Mouse (Mus musculus): ENCODE data around the gene Gm49342. TPM values are rescaled to one million over a fixed set of nuclear protein-coding genes. Genes with fewer than 3 reads are reported as not detected.
A peak's percentile ranks its signal among the peaks of the same experiment; 100 is the strongest.
"Not testable (repeated sequence)": the region's sequence is repeated elsewhere in the genome, so short reads cannot be mapped to it uniquely, and the experiment has no call there.

Gm49342 gene
- polyA plus RNA-seq, 1 experiment from 2014 or later: not detected

DNA sequence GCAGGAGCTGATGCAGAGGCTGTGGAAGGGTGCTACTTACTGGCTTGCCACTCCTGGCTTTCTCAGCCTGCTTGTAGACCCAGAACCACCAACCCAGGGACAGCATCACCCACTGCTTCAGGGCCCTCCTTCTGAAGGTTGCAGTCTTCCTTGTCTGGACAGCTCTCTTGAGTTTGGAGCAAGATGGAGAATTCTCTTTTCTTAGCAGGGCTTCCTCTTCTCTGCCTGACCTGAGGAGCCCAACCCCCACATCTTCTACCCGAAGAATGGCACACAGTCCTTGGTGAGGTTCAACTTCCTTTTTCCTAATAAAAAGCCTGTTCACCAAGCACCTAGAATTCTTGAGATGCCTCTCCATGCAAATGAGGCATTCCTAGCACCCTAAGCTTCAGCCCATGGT, 26.5 kb downstream of the Gm49342 start:
- Histone ChIP-seq H3K27me3 (replicated peaks) (no peaks in the 10 kb centered on the region), H3K36me3 (no peaks in the 10 kb centered on the region), H3K9ac (no peak overlapping the region), H3K4me2 (replicated peaks) (no peak overlapping the region), H3K4me3 (no peak overlapping the region), H3K27ac (no peak overlapping the region), H3K4me1 (peaks cover 6% of the 10 kb centered on the region; the same call in 1 of the 2 replicates), H3K9me3 (no peaks in the 10 kb centered on the region)
- WGBS: 64% methylated on average over 1 of the region's 1 CpGs
- ATAC-seq (ENCODE audit: low FRiP score, low read depth): no peak

DNA sequence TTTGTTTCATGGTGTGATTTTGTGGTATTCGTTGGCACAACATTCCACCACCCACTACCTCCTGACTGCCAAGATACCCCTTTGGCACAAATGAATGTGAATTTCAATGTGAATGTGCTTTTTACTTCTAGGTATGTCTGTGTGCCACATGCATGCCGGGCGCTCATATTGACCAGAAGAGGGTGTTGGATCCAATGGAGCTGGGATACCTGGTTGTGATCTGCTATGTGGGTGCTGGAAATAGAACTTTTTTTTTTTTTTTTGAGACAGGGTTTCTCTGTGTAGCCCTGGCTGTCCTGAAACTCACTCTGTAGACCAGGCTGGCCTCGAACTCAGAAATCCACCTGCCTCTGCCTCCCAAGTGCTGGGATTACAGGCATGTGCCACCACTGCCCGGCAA, 28.7 kb downstream of the Gm49342 start:
- H3K4me1 ChIP-seq: peaks cover 12% of the 10 kb centered on the region
- not testable (repeated sequence) for H3K4me3 ChIP-seq; H3K9me3 ChIP-seq; H3K4me2 ChIP-seq (replicated peaks); H3K27me3 ChIP-seq (replicated peaks); H3K36me3 ChIP-seq; H3K27ac ChIP-seq; ATAC-seq (ENCODE audit: low FRiP score, low read depth); H3K9ac ChIP-seq
- WGBS: 94% methylated on average over 5 of the region's 5 CpGs

- H3K27me3 ChIP-seq (replicated peaks): no peaks in the 10 kb centered on the region
- 42% methylated on average over 4 of the region's 4 CpGs for whole genome bisulfite sequencing
- ATAC-seq (ENCODE audit: low FRiP score, low read depth): no peak
Observed at GRCm38 (mm10) chr14:50973700-50974099, 29.4 kb downstream of the Gm49342 start.

GRCm38 (mm10) chr14:50975001-50975400, 30.7 kb downstream of the Gm49342 start:
- ATAC-seq (ENCODE audit: low FRiP score, low read depth): no peak

More at GRCm38 (mm10) chr14:50973700-50974099, 29.4 kb downstream of the Gm49342 start:
- Histone ChIP-seq H3K4me3 (no peak overlapping the region), H3K4me1 (peaks cover 12% of the 10 kb centered on the region), H3K27ac (no peak overlapping the region), H3K9me3 (no peaks in the 10 kb centered on the region), H3K9ac (no peak overlapping the region), H3K4me2 (replicated peaks) (no peak overlapping the region), H3K36me3 (no peaks in the 10 kb centered on the region)

GRCm38 (mm10) chr14:50976674-50977073, 32.4 kb downstream of the Gm49342 start:
- Histone ChIP-seq H3K9me3 (no peaks in the 10 kb centered on the region), H3K4me2 (replicated peaks) (peak overlapping the region; percentile 28; the same call in 1 of the 2 replicates), H3K27me3 (replicated peaks) (no peaks in the 10 kb centered on the region), H3K27ac (no peak overlapping the region), H3K36me3 (no peaks in the 10 kb centered on the region), H3K4me1 (peaks cover 6% of the 10 kb centered on the region; the same call in 1 of the 2 replicates), H3K4me3 (no peak overlapping the region), H3K9ac (no peak overlapping the region)
- WGBS: 20% methylated on average over 9 of the region's 9 CpGs
- no peak for ATAC-seq (ENCODE audit: low FRiP score, low read depth)

More at GRCm38 (mm10) chr14:50975001-50975400, 30.7 kb downstream of the Gm49342 start:
- WGBS: 59% methylated on average over 5 of the region's 5 CpGs
- Histone ChIP-seq H3K4me1 (peaks cover 6% of the 10 kb centered on the region; the same call in 1 of the 2 replicates), H3K27me3 (replicated peaks) (no peaks in the 10 kb centered on the region), H3K4me3 (no peak overlapping the region), H3K9ac (no peak overlapping the region), H3K9me3 (no peaks in the 10 kb centered on the region), H3K4me2 (replicated peaks) (no peak overlapping the region), H3K27ac (no peak overlapping the region), H3K36me3 (no peaks in the 10 kb centered on the region)

GRCm38 (mm10) chr14:50978451-50978850, 34.1 kb downstream of the Gm49342 start:
- not testable (repeated sequence) for H3K4me3 ChIP-seq; ATAC-seq (ENCODE audit: low FRiP score, low read depth); H3K27ac ChIP-seq; H3K9ac ChIP-seq; H3K4me1 ChIP-seq; H3K27me3 ChIP-seq (replicated peaks); H3K4me2 ChIP-seq (replicated peaks); H3K36me3 ChIP-seq; H3K9me3 ChIP-seq
- WGBS: 92% methylated on average over 6 of the region's 6 CpGs

GRCm38 (mm10) chr14:50979631-50980030, 35.3 kb downstream of the Gm49342 start:
- H3K27ac ChIP-seq: no peak overlapping the region
- peaks cover 6% of the 10 kb centered on the region; the same call in 1 of the 2 replicates for H3K4me1 ChIP-seq
- no peak overlapping the region for H3K9ac ChIP-seq
- H3K9me3 ChIP-seq: no peaks in the 10 kb centered on the region
- no peaks in the 10 kb centered on the region for H3K36me3 ChIP-seq
- no peak overlapping the region for H3K4me2 ChIP-seq (replicated peaks)
- H3K27me3 ChIP-seq (replicated peaks): no peaks in the 10 kb centered on the region
- no peak overlapping the region for H3K4me3 ChIP-seq
- no peak for ATAC-seq (ENCODE audit: low FRiP score, low read depth)

DNA sequence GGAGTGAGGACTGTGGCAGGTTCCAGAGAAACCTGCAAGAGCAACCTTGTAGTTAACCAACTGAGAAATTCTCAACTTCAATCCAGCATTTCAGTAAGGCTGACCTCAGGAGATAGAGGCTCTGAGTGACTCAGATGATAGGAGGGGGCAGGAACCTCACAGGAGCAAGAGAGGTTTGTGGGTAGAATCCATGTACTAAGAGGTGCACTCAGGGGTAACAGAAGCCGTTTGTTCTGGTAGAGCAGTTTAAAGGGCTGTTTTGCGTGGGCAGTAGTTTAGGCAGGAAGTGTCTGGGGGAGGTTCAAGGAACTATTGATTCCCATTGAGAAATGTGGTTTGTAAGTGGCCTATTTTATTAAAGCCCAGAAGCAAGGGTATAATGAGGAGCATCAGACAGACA, 36.9 kb downstream of the Gm49342 start:
- Histone ChIP-seq H3K9ac (no peak overlapping the region), H3K9me3 (no peaks in the 10 kb centered on the region), H3K4me3 (no peak overlapping the region), H3K27ac (no peak overlapping the region), H3K4me2 (replicated peaks) (no peak overlapping the region), H3K4me1 (peaks cover 6% of the 10 kb centered on the region; the same call in 1 of the 2 replicates), H3K36me3 (no peaks in the 10 kb centered on the region), H3K27me3 (replicated peaks) (no peaks in the 10 kb centered on the region)
- ATAC-seq (ENCODE audit: low FRiP score, low read depth): no peak
- 47% methylated on average over 2 of the region's 2 CpGs for WGBS

- Histone ChIP-seq H3K4me2 (replicated peaks) (no peak overlapping the region), H3K4me1 (0 out of 2 replicates have a peak, but pooled peaks cover under 1% of the 10 kb centered on the region)
- ATAC-seq (ENCODE audit: low FRiP score, low read depth): no peak
Observed at GRCm38 (mm10) chr14:50981837-50982236, 37.5 kb downstream of the Gm49342 start.

DNA sequence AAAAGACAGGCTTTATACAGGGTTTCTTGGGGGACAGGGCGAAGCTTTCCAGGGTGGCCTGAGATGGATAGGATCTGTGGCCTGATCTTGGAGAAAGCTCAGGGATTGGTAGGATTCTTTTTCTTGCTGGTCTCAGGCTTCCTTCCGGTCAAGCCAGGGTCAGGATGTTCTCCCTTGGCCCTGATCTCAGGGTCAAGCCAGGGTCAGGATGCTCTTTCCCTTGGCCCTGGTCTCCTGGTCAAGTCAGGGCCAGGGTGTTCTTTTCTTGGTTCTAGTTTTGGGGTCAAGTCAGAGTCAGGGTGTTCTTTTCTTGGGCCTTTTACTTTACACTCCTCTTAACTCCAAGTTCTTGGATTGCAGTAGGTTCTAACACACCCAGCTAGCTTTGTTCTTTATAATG, 43.4 kb downstream of the Gm49342 start:
- ATAC-seq (ENCODE audit: low FRiP score, low read depth): no peak
- Histone ChIP-seq H3K9ac (no peak overlapping the region), H3K27me3 (replicated peaks) (no peaks in the 10 kb centered on the region), H3K4me3 (no peak overlapping the region), H3K4me2 (replicated peaks) (no peak overlapping the region), H3K9me3 (no peaks in the 10 kb centered on the region), H3K4me1 (no peaks in the 10 kb centered on the region), H3K27ac (no peak overlapping the region), H3K36me3 (no peaks in the 10 kb centered on the region)
- 87% methylated on average over 2 of the region's 2 CpGs for WGBS

More at GRCm38 (mm10) chr14:50981837-50982236, 37.5 kb downstream of the Gm49342 start:
- no peak overlapping the region for H3K9ac ChIP-seq
- H3K36me3 ChIP-seq: no peaks in the 10 kb centered on the region
- H3K27me3 ChIP-seq (replicated peaks): no peaks in the 10 kb centered on the region
- no peak overlapping the region for H3K4me3 ChIP-seq
- H3K9me3 ChIP-seq: no peaks in the 10 kb centered on the region
- H3K27ac ChIP-seq: no peak overlapping the region
- 90% methylated on average over 5 of the region's 5 CpGs for WGBS

DNA sequence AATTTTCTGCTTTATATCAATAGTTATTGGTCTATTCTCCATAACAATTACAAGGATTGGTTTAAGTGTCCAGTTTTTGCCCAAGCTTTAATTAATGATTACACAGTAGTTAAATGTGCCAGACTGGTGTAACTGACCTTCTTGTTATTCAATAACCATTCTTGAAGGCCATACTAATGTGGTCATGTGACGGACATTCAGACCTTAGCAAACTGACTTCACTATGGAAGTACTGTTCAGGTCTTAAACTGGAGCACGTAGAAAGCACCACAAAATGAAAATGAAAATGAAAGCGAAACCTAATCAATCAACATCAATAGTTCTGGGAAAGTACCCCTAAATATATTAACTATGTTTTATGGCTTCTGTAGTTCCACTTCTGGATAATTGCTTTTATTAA, 46.7 kb downstream of the Gm49342 start:
- Histone ChIP-seq H3K4me1 (no peaks in the 10 kb centered on the region), H3K9me3 (no peaks in the 10 kb centered on the region), H3K4me2 (replicated peaks) (no peak overlapping the region), H3K4me3 (no peak overlapping the region), H3K36me3 (no peaks in the 10 kb centered on the region), H3K9ac (no peak overlapping the region), H3K27me3 (replicated peaks) (no peaks in the 10 kb centered on the region), H3K27ac (no peak overlapping the region)
- ATAC-seq (ENCODE audit: low FRiP score, low read depth): no peak
- 88% methylated on average over 3 of the region's 3 CpGs for WGBS

GRCm38 (mm10) chr14:50997088-50997487, 52.8 kb downstream of the Gm49342 start:
- H3K9ac ChIP-seq: no peak overlapping the region
- no peaks in the 10 kb centered on the region for H3K9me3 ChIP-seq
- H3K27ac ChIP-seq: no peak overlapping the region
- WGBS: 81% methylated on average over 3 of the region's 3 CpGs
- no peaks in the 10 kb centered on the region for H3K27me3 ChIP-seq (replicated peaks)
- H3K4me3 ChIP-seq: no peak overlapping the region
- H3K36me3 ChIP-seq: no peaks in the 10 kb centered on the region
- ATAC-seq (ENCODE audit: low FRiP score, low read depth): no peak
- H3K4me2 ChIP-seq (replicated peaks): no peak overlapping the region
- H3K4me1 ChIP-seq: no peaks in the 10 kb centered on the region

- Histone ChIP-seq H3K9ac (no peak overlapping the region), H3K27me3 (replicated peaks) (no peaks in the 10 kb centered on the region), H3K4me3 (no peak overlapping the region), H3K9me3 (no peaks in the 10 kb centered on the region), H3K4me2 (replicated peaks) (no peak overlapping the region), H3K27ac (no peak overlapping the region), H3K36me3 (no peaks in the 10 kb centered on the region), H3K4me1 (no peaks in the 10 kb centered on the region)
- WGBS: 85% methylated on average over 2 of the region's 2 CpGs
- no peak for ATAC-seq (ENCODE audit: low FRiP score, low read depth)
Observed at GRCm38 (mm10) chr14:50997999-50998666, 53.8 kb downstream of the Gm49342 start.
